Mouse (Mus musculus) hindbrain, embryonic 12.5 days (tissue): ENCODE measurements around the gene Ahrr. TPM values are rescaled to one million over a fixed set of nuclear protein-coding genes. Genes with fewer than 3 reads are reported as not detected.

Experiments
- polyA plus RNA-seq: library from polyadenylated mRNA; unstranded; fragments of >200 nt; fragmentation: Nextera tagmentation; extraction: Ambion mirVana; gene quantifications from 2 replicates; pipeline ENCODE4 v1.2.1, GENCODE M21; 2016

Ahrr gene
- polyA plus RNA-seq, 1 experiment from 2014 or later = 1.2 TPM

Other genes with a start within 250 kb of the Ahrr start
- gene Cep72, start 230.0 kb downstream of the Ahrr start, polyA plus RNA-seq = 14.0 and 16.0 TPM in 2 replicates
- not detected in 2 replicates for gene Slc9a3, start 170.9 kb downstream of the Ahrr start, polyA plus RNA-seq
- gene Exoc3, start 83.6 kb downstream of the Ahrr start, polyA plus RNA-seq = 76.7 and 79.2 TPM in 2 replicates
- 107 and 112 TPM in 2 replicates for gene Pdcd6, start 25.2 kb upstream of the Ahrr start, polyA plus RNA-seq
- 213 and 222 TPM in 2 replicates for gene Sdha, start 57.9 kb upstream of the Ahrr start, polyA plus RNA-seq
- gene Ccdc127, start 58.0 kb upstream of the Ahrr start, polyA plus RNA-seq = 57.9 and 64.7 TPM in 2 replicates
- gene Lrrc14b, start 71.7 kb upstream of the Ahrr start, polyA plus RNA-seq = not detected in 2 replicates
- 5.0 and 5.9 TPM in 2 replicates for gene Zfp72, start 98.5 kb upstream of the Ahrr start, polyA plus RNA-seq
- 86.1 and 97.6 TPM in 2 replicates for gene Ftl1-ps1, start 107.4 kb upstream of the Ahrr start, polyA plus RNA-seq
- gene Zfp825, start 201.7 kb upstream of the Ahrr start, polyA plus RNA-seq = 20.5 and 21.1 TPM in 2 replicates